Mouse (Mus musculus): ENCODE results near the gene Clmp.

GRCm38 (mm10) chr9:40727824-40728495 is 42.2 kb downstream of the Clmp start:
- no peak for TF ChIP-seq POLR2A (IDR thresholded peaks at IDR 0.05; ENCODE audit: low read depth, low read length)
- no peak for TF ChIP-seq CTCF (IDR thresholded peaks at IDR 0.05; ENCODE audit: extremely low read depth, insufficient read depth, insufficient read length, insufficient replicate concordance)
